Mouse (Mus musculus) hindbrain, embryonic 10.5 days (tissue): ENCODE measurements around the gene Gse1. TPM values are rescaled to one million over a fixed set of nuclear protein-coding genes. Genes with fewer than 3 reads are reported as not detected.
"Not testable (repeated sequence)": the region's sequence is repeated elsewhere in the genome, so short reads cannot be mapped to it uniquely, and the experiment has no call there.

Experiments
- DNase-seq: peaks from one replicate; pipeline ENCODE4 v3.0.0-alpha.2; 2017; ENCODE audit warnings: low spot score
- H3K27ac ChIP-seq: fragments of 300-500 bp; sonication (generic); 2 replicates; pipeline ENCODE4 v1.5.1; 2016; ENCODE audit warnings: mild to moderate bottlenecking, moderate library complexity
- H3K27me3 ChIP-seq: fragments of 300-500 bp; sonication (generic); 2 replicates; pipeline ENCODE4 v1.6.1; 2016; ENCODE audit warnings: mild to moderate bottlenecking; ENCODE audit not compliant: poor library complexity, insufficient read depth, severe bottlenecking
- H3K36me3 ChIP-seq: fragments of 300-500 bp; sonication (generic); 2 replicates; pipeline ENCODE4 v1.6.1; 2016; ENCODE audit warnings: mild to moderate bottlenecking, moderate library complexity
- H3K4me1 ChIP-seq: fragments of 300-500 bp; sonication (generic); replicated peaks from 2 replicates; pipeline ENCODE4 v1.6.1; 2016; ENCODE audit warnings: mild to moderate bottlenecking
- H3K4me3 ChIP-seq: fragments of 300-500 bp; sonication (generic); 2 replicates; pipeline ENCODE4 v1.5.1; 2016; ENCODE audit warnings: mild to moderate bottlenecking, moderate library complexity
- H3K9me3 ChIP-seq: fragments of 300-500 bp; sonication (generic); 2 replicates; pipeline ENCODE4 v1.6.1; 2016; ENCODE audit warnings: mild to moderate bottlenecking, moderate library complexity
- WGBS: fragments of 180-500 bp; shearing (Covaris S2); methylation state at CpG from one replicate; pipeline ENCODE4 v1.1.7; 2016; 5-methylcytosine and 5-hydroxymethylcytosine counted together
- polyA plus RNA-seq: library from polyadenylated mRNA; unstranded; fragments of >200 nt; fragmentation: Nextera tagmentation; extraction: Ambion mirVana; gene quantifications from 2 replicates; pipeline ENCODE4 v1.2.1, GENCODE M21; 2016

The Gse1 gene
- polyA plus RNA-seq, 1 experiment from 2014 or later: 22.9 TPM

- Histone ChIP-seq H3K4me3 (no peak overlapping the region), H3K36me3 (no peaks in the 10 kb centered on the region), H3K27me3 (peaks cover 69% of the 10 kb centered on the region), H3K4me1 (peaks cover 84% of the 10 kb centered on the region), H3K9me3 (no peaks in the 10 kb centered on the region), H3K27ac (peak overlapping the region; percentile 31; the same call in 1 of the 2 replicates)
- 91% methylated on average over 11 of the region's 11 CpGs for WGBS
- DNase-seq: no peak
These were observed 100.9 kb downstream of the Gse1 start for GRCm38 (mm10) chr8:120329030-120329748.

GRCm38 (mm10) chr8:120331027-120331426 lies 102.8 kb downstream of the Gse1 start:
- Histone ChIP-seq H3K27me3 (peaks cover 54% of the 10 kb centered on the region), H3K27ac (peak overlapping the region; percentile 72), H3K4me3 (no peak overlapping the region), H3K36me3 (no peaks in the 10 kb centered on the region), H3K4me1 (peaks cover 87% of the 10 kb centered on the region), H3K9me3 (no peaks in the 10 kb centered on the region)
- 75% methylated on average over 7 of the region's 7 CpGs for WGBS
- no peak for DNase-seq

GRCm38 (mm10) chr8:120332379-120333229 lies 104.3 kb downstream of the Gse1 start:
- Histone ChIP-seq H3K9me3 (no peaks in the 10 kb centered on the region), H3K27me3 (peaks cover 56% of the 10 kb centered on the region), H3K4me1 (peaks cover 91% of the 10 kb centered on the region), H3K27ac (peak overlapping the region; percentile 72), H3K4me3 (no peak overlapping the region), H3K36me3 (no peaks in the 10 kb centered on the region)
- DNase-seq: peak; percentile 31
- WGBS: 72% methylated on average over 16 of the region's 16 CpGs

- H3K4me1 ChIP-seq: peaks cover 93% of the 10 kb centered on the region
- peaks cover 2% of the 10 kb centered on the region for H3K9me3 ChIP-seq
- DNase-seq: no peak
- H3K27ac ChIP-seq: peak overlapping the region; percentile 94
- no peaks in the 10 kb centered on the region for H3K36me3 ChIP-seq
- 83% methylated on average over 4 of the region's 4 CpGs for WGBS
- no peak overlapping the region for H3K4me3 ChIP-seq
- H3K27me3 ChIP-seq: peaks cover 62% of the 10 kb centered on the region
These were observed 105.4 kb downstream of the Gse1 start for GRCm38 (mm10) chr8:120333681-120334080.

- H3K4me3 ChIP-seq, DNase-seq, H3K36me3 ChIP-seq, H3K9me3 ChIP-seq: not testable (repeated sequence)
- Histone ChIP-seq H3K27ac (peak overlapping the region; percentile 94), H3K27me3 (peaks cover 62% of the 10 kb centered on the region), H3K4me1 (peaks cover 93% of the 10 kb centered on the region)
- WGBS: 54% methylated on average over 3 of the region's 3 CpGs
These were observed 106.0 kb downstream of the Gse1 start for GRCm38 (mm10) chr8:120334261-120334660.

- 5% methylated on average over 5 of the region's 5 CpGs for WGBS
- peaks cover 93% of the 10 kb centered on the region for H3K4me1 ChIP-seq
- peak; percentile 87 for DNase-seq
- peaks cover 6% of the 10 kb centered on the region for H3K9me3 ChIP-seq
- H3K4me3 ChIP-seq: peak overlapping the region; percentile 40
- H3K27ac ChIP-seq: peak overlapping the region; percentile 94
- no peaks in the 10 kb centered on the region for H3K36me3 ChIP-seq
- peaks cover 62% of the 10 kb centered on the region for H3K27me3 ChIP-seq
These were observed 106.6 kb downstream of the Gse1 start for GRCm38 (mm10) chr8:120334878-120335261.

GRCm38 (mm10) chr8:120335262-120336086 lies 107.2 kb downstream of the Gse1 start:
- H3K27me3 ChIP-seq: peaks cover 60% of the 10 kb centered on the region
- WGBS: 1% methylated on average over 17 of the region's 17 CpGs
- peak; percentile 64 for DNase-seq
- no peaks in the 10 kb centered on the region for H3K36me3 ChIP-seq
- peak overlapping the region; percentile 94 for H3K27ac ChIP-seq
- H3K4me1 ChIP-seq: peaks cover 97% of the 10 kb centered on the region
- H3K4me3 ChIP-seq: peak overlapping the region; percentile 40
- H3K9me3 ChIP-seq: peaks cover 6% of the 10 kb centered on the region

- peaks cover 98% of the 10 kb centered on the region for H3K4me1 ChIP-seq
- H3K4me3 ChIP-seq: peak overlapping the region; percentile 40
- peaks cover 60% of the 10 kb centered on the region for H3K27me3 ChIP-seq
- peaks cover 6% of the 10 kb centered on the region for H3K9me3 ChIP-seq
- under 1% methylated on average over 9 of the region's 9 CpGs for WGBS
- H3K27ac ChIP-seq: peak overlapping the region; percentile 94
- DNase-seq: peak; percentile 84
- H3K36me3 ChIP-seq: no peaks in the 10 kb centered on the region
These were observed 107.8 kb downstream of the Gse1 start for GRCm38 (mm10) chr8:120336087-120336380.

GRCm38 (mm10) chr8:120336909-120337555 lies 108.8 kb downstream of the Gse1 start:
- Histone ChIP-seq H3K36me3 (no peaks in the 10 kb centered on the region), H3K27me3 (peaks cover 55% of the 10 kb centered on the region), H3K4me3 (no peak overlapping the region), H3K27ac (peak overlapping the region; percentile 94), H3K4me1 (peaks cover 99% of the 10 kb centered on the region), H3K9me3 (peaks cover 6% of the 10 kb centered on the region)
- no peak for DNase-seq
- 42% methylated on average over 5 of the region's 5 CpGs for WGBS

- 26% methylated on average over 5 of the region's 5 CpGs for WGBS
These were observed 109.4 kb downstream of the Gse1 start for GRCm38 (mm10) chr8:120337627-120338026.

GRCm38 (mm10) chr8:120338678-120339077 lies 110.4 kb downstream of the Gse1 start:
- Histone ChIP-seq H3K27me3 (peaks cover 56% of the 10 kb centered on the region), H3K9me3 (peaks cover 6% of the 10 kb centered on the region), H3K27ac (peak overlapping the region; percentile 94), H3K4me1 (peaks cover 99% of the 10 kb centered on the region), H3K4me3 (no peak overlapping the region), H3K36me3 (no peaks in the 10 kb centered on the region)
- DNase-seq: no peak
- 93% methylated on average over 7 of the region's 7 CpGs for WGBS

More at GRCm38 (mm10) chr8:120337627-120338026, 109.4 kb downstream of the Gse1 start:
- Histone ChIP-seq H3K27me3 (peaks cover 53% of the 10 kb centered on the region), H3K27ac (peak overlapping the region; percentile 94), H3K36me3 (no peaks in the 10 kb centered on the region), H3K9me3 (peaks cover 6% of the 10 kb centered on the region), H3K4me3 (no peak overlapping the region), H3K4me1 (peaks cover 99% of the 10 kb centered on the region)
- peak; percentile 53 for DNase-seq

GRCm38 (mm10) chr8:120339743-120340142 lies 111.5 kb downstream of the Gse1 start:
- no peak for DNase-seq
- H3K27me3 ChIP-seq: peaks cover 58% of the 10 kb centered on the region
- WGBS: 56% methylated on average over 7 of the region's 8 CpGs
- no peaks in the 10 kb centered on the region for H3K36me3 ChIP-seq
- H3K27ac ChIP-seq: peak overlapping the region; percentile 94
- no peak overlapping the region for H3K4me3 ChIP-seq
- peaks cover 6% of the 10 kb centered on the region for H3K9me3 ChIP-seq
- peaks cover 100% of the 10 kb centered on the region for H3K4me1 ChIP-seq
